Mouse (Mus musculus) WW6 (cell line): Measurements from ENCODE around the gene Tmtc1.

Experiments used
- DNase-seq: peaks from one replicate; pipeline ENCODE4 v3.0.0-alpha.2; 2013; ENCODE audit warnings: low read depth, low spot score

The Tmtc1 gene

DNA sequence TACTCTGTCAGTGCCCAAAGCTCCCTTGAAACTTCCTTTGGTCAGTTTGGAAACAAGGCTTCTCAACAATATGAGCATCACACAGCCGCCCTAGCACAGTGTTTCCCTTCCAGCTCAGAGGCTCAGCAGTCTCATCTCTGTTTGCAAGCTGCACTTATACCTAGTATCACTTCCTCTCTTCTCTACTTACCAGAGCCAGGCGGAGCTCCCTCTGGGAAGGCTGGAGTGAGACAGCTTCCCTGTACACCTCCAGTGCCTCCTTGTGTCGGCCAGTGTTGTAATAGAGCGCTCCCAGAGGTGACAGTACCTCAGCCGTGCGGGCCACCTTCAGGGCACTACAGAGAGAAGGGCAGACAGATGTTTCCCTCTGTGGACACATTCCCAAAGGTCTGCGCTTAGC is 197.6 kb downstream of the Tmtc1 start:
- DNase-seq: no peak

DNA sequence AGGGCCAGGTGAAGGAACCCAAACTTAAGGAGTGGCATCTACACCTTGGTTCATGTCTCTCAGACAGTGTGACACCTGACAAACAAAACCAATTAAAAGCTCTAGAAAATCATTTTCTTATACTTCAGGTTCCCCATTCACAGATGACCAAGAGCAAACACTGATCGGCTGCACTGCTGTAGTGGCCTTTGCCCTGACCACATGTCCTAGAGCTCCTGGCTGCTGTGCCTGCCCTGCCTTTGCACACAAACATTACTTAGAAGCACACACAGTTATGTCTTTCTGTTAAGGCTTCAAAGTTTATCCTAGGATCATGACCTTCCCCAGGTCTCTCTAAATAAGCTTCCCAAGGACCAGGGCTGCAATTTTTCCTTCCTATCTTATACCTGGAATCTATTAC is 199.4 kb downstream of the Tmtc1 start:
- no peak for DNase-seq

DNA sequence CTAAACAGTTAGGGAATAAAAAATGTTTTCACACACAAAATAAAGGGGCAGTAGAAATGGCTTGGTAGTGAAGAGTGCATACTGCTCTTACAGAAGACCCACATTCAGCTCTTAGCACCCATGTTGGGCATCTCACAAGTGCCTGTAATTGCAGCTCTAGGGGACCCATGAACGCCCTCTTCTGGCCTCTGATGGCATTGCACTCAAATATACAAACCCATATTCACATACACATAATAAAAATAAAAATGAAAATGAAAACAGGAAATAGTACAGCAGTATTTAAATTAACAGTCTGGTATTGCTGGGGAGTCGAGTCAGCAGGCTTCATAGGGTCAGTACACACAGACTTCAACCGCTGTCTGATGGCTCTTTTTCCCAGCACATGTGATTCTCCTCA is 201.9 kb downstream of the Tmtc1 start:
- DNase-seq: no peak

GRCm38 (mm10) chr6:148241685-148242084 is 202.5 kb downstream of the Tmtc1 start:
- DNase-seq: no peak

DNA sequence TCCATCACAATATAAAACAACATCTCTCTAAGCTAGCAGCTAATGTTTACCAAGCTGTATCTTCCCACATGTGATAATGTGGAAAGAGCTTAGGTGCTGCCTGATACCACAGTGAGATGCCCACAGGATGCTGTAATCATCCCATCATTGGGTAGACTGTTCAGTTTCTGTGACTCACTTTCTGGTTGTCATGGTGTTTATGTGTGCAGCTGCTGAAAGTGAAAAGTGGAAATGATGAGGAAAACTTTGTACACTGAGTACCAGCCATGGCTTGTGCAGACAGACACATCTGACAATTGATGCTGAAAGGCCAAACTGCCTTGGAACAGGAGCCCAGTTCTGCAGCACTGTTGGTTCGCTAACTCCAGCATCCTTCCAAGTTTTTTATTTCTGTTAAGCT is 204.9 kb downstream of the Tmtc1 start:
- no peak for DNase-seq

- DNase-seq: no peak
These were observed 206.7 kb downstream of the Tmtc1 start for GRCm38 (mm10) chr6:148237453-148237852.

- no peak for DNase-seq
These were observed 209.9 kb downstream of the Tmtc1 start for GRCm38 (mm10) chr6:148234105-148234828.

DNA sequence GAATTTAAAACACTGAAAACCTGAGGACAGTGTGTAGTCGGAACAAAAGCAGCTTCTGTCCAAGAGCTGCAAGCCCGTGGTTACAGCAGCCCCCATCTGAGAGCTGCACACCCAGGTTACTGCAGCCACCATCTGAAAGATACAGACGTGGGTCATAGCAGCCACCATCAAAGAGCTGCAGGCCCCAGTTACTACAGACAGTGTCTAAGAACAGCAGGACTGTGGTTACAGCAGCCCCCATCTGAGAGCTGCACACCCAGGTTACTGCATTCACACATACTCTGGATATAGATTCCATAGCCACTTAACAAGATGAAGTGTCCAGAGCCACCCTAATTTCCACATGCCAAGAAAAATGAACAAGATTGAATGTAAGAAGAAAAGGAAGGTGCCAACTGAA is 216.6 kb downstream of the Tmtc1 start:
- DNase-seq: no peak

GRCm38 (mm10) chr6:148222686-148223085 is 221.5 kb downstream of the Tmtc1 start:
- no peak for DNase-seq

DNA sequence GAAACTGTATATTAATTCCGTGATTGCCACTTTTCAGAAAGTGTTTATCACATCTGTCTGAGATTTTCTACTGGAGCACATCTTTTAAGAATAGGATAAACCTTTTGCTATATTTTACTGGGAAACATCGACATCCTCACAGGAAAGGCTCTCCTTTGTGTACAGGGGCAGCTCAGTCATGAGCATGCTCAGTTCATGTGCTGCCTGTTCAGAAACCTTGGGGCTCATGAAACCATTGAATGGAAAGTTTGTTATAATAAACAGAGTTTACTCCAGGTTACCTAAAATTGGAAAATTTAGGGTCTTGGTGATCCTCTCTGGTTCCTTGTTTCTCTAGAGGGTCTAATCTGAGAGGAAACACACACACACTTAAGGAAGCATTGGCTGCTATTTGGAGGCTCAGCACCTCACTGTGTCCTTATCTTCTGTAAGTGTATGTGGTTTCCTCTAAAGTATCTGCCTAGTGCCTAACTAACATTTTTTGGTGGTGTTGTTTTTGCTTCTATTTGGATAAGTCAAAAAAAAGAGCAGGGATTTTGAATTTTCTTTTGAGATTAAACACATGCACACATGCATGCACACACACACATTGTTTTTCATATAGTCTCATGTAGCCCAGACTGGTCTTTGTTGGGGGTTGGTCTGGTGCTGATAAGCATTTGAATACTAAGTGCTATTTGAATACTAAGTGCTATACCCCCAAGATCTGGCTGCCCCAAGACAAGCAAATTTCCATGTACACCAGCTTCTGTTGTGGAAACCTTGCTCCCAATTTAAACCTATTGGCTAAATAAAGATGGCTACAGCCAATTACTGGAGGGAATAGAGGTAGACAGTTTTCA is 225.7 kb downstream of the Tmtc1 start:
- no peak for DNase-seq

DNA sequence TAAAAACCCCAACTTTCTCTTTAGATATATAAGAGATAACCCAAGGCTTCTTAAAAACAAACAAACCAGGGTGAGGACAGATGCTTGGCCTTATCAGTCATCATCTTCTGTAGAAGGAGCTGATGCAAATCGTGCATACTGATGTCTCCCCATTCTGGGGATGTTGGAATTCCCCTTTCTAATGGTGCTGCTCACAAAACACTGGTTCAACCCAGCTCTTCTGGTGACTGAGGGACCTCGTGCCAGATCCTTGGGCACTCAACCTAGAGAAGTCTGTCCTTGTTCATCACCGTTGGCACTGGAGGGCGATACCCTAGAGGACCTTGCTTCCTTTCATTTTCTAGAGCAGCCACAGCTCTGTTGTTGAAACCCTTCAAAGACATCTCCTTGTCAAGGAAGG is 227.4 kb downstream of the Tmtc1 start:
- DNase-seq: no peak

GRCm38 (mm10) chr6:148214765-148215164 is 229.4 kb downstream of the Tmtc1 start:
- peak; percentile 33 for DNase-seq

GRCm38 (mm10) chr6:148211897-148212680 is 232.1 kb downstream of the Tmtc1 start, which contains the start of gene Ergic2:
Gene Ergic2, minus strand, starts transcription at chr6:148212374.
- peak; percentile 97 for DNase-seq

- DNase-seq: peak; percentile 33
These were observed 232.8 kb downstream of the Tmtc1 start for GRCm38 (mm10) chr6:148211391-148211876.

DNA sequence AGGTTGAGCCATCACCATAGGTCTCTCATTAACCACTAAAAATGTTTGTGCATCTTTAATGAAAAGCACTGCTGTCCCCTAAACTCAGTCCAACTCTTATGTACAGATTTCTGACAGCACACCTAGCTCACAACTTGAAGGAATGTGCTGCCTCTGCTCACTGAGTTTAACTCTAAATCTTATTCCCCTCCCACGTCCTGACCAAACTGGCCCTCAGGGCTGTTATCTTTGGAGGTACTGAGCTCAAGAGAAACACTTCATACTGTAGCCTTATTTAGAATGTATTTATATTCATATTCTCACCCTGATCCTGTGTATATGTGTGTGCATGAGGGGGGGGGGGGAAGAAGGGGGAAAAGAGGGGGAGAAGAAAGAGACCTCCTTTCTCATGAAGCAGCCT is 236.7 kb downstream of the Tmtc1 start:
- DNase-seq: no peak

DNA sequence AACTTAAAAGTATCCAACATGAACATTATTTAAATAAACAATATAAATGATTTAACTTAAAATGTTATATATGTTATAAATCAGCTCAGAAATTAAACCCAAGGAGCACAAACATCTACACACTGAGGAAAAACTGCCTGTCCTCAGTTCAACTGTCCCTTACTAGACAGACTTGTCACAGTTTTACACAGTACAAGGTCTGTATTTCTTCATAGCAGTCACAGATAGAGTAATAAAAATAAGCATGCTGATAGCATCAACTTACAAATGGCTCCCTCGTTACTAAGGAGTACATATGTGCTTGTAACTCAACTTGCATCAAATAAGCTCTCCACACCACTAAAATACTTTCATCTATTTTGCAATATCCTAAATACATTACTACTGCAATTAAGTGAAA is 239.1 kb downstream of the Tmtc1 start:
- DNase-seq: no peak

GRCm38 (mm10) chr6:148199729-148200128 is 244.5 kb downstream of the Tmtc1 start:
- no peak for DNase-seq

GRCm38 (mm10) chr6:148199177-148199576 is 245.0 kb downstream of the Tmtc1 start:
- no peak for DNase-seq

- no peak for DNase-seq
These were observed 250.1 kb downstream of the Tmtc1 start for GRCm38 (mm10) chr6:148193972-148194701.

GRCm38 (mm10) chr6:148185694-148186093 is 258.5 kb downstream of the Tmtc1 start:
- DNase-seq: no peak
